Mouse (Mus musculus) midbrain, embryonic 16.5 days (tissue): ENCODE data around the gene P2ry6. TPM values are rescaled to one million over a fixed set of nuclear protein-coding genes. Genes with fewer than 3 reads are reported as not detected.

Experiments
- ATAC-seq: fragments of 200-750 bp; cut with Nextera tagmentation; 2 replicates; pipeline ENCODE4 v1.8.0; 2017; ENCODE audit warnings: moderate TSS enrichment
- H3K27ac ChIP-seq: fragments of 300-500 bp; sonication (generic); 2 replicates; pipeline ENCODE4 v1.5.1; 2014; ENCODE audit warnings: mild to moderate bottlenecking, low read length, mixed read lengths
- H3K27me3 ChIP-seq: fragments of 300-500 bp; sonication (generic); 2 replicates; pipeline ENCODE4 v1.6.1; 2014; ENCODE audit warnings: low read depth, low read length, mixed read lengths; ENCODE audit not compliant: control insufficient read depth, insufficient read depth
- H3K36me3 ChIP-seq: fragments of 300-500 bp; sonication (generic); 2 replicates; pipeline ENCODE4 v1.6.1; 2014; ENCODE audit warnings: mild to moderate bottlenecking, low read length, moderate library complexity, mixed read lengths; ENCODE audit not compliant: control insufficient read depth, insufficient read depth
- H3K4me1 ChIP-seq: fragments of 300-500 bp; sonication (generic); 2 replicates; pipeline ENCODE4 v1.6.1; 2014; ENCODE audit warnings: mild to moderate bottlenecking, low read length, mixed read lengths; ENCODE audit not compliant: control insufficient read depth, insufficient read depth
- H3K4me2 ChIP-seq: fragments of 300-500 bp; sonication (generic); 2 replicates; pipeline ENCODE4 v1.6.1; 2014; ENCODE audit warnings: mild to moderate bottlenecking, low read length, mixed read lengths
- H3K4me3 ChIP-seq: fragments of 300-500 bp; sonication (generic); 2 replicates; pipeline ENCODE4 v1.5.1; 2014; ENCODE audit warnings: low read depth, mild to moderate bottlenecking, low read length, moderate library complexity, mixed read lengths
- H3K9ac ChIP-seq: fragments of 300-500 bp; sonication (generic); 2 replicates; pipeline ENCODE4 v1.6.1; 2014; ENCODE audit warnings: low read depth, low read length, mixed read lengths
- H3K9me3 ChIP-seq: fragments of 300-500 bp; sonication (generic); replicated peaks from 2 replicates; pipeline ENCODE4 v1.6.1; 2014; ENCODE audit warnings: mild to moderate bottlenecking, low read length, mixed read lengths; ENCODE audit not compliant: control insufficient read depth, poor library complexity, severe bottlenecking
- WGBS: fragments of 180-500 bp; shearing (Covaris S2); extraction: QIAGEN DNeasy Blood & Tissue Kit; methylation state at CpG from one replicate; pipeline ENCODE4 v1.1.7; 2014; 5-methylcytosine and 5-hydroxymethylcytosine counted together
- polyA plus RNA-seq: library from polyadenylated mRNA; unstranded; fragments of >200 nt; fragmentation: Nextera tagmentation; extraction: Ambion mirVana; gene quantifications from 2 replicates; pipeline ENCODE4 v1.2.1, GENCODE M21; 2015

P2ry6 gene
- polyA plus RNA-seq, 1 experiment from 2014 or later, result 3.0 TPM

DNA sequence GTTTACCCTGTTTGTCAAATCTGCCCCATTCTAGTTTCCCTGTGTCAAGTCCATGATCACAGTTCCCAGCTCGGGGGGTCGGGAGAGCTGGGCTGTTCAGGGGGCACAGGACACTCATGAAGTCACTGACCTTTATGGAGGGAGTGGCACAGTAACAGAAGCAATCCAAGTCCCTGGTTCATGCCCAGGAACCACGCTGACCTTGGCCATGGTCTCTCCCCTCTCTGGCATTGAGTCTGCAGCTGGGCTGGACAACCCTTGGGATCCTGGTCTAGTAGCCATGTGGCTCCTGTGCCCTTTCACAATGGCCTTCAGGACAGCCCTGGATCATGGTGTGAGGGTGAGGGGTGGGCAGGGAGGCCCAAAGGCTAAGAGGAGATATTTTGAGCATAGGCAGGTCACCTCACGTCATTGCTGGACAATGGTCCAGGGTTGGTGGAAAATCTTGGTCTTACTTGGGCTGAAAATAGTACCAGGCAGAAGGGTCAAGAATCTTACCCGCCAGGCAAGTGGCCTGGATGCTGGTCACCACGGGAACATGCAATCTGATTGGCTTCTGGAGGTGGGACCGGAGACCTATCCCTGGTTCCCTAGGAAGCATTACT, 20.9 kb upstream of the P2ry6 start:
- Histone ChIP-seq H3K27me3 (no peaks in the 10 kb centered on the region), H3K9me3 (no peaks in the 10 kb centered on the region), H3K4me1 (no peaks in the 10 kb centered on the region), H3K4me3 (no peak overlapping the region), H3K36me3 (no peaks in the 10 kb centered on the region), H3K9ac (no peak overlapping the region), H3K4me2 (no peak overlapping the region), H3K27ac (no peak overlapping the region)
- WGBS, result 86% methylated on average over 7 of the region's 7 CpGs
- ATAC-seq, result no peak

DNA sequence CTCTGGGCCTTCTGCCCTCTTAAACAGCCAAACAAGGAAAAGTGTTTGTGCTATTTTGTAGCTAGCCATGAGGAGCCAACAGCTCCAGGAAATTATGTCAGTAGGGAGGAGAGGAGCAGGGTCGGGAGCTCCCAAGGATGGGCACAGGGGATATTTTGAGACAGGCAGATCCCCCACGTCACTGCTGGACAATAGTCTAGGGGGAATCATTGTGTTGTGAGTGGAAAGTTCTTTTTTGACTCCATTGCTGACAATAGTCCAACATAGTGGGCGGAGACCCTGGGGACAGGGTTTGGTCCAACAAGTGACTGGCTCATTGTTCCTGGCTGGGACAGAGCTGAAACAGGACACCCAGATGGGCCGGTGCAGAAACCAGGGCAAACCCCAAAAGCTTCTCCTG, 18.7 kb upstream of the P2ry6 start:
- Histone ChIP-seq H3K9ac (no peak overlapping the region), H3K4me2 (no peak overlapping the region), H3K36me3 (no peaks in the 10 kb centered on the region), H3K4me3 (no peak overlapping the region), H3K27me3 (no peaks in the 10 kb centered on the region), H3K4me1 (no peaks in the 10 kb centered on the region), H3K9me3 (no peaks in the 10 kb centered on the region), H3K27ac (no peak overlapping the region)
- no peak for ATAC-seq
- WGBS, result 44% methylated on average over 4 of the region's 4 CpGs

DNA sequence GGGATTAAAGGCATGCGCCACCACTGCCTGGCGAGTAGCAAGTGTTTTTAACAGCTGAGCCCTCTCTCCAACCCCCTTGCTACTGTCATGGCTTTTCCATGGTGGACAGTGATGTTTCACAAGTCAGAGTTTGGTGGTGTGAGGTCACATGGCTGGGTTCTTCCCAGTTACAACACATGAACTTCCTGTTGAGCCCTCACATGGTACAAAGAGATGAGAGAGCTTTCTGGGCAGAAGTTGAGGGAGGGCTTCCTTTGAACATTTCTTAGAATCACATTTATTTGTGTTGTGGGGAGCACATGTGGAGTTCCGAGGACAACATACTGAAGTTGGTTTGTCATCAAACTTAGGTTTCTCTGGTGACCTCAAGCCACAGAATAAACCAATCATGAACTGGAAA, 17.5 kb upstream of the P2ry6 start:
- Histone ChIP-seq H3K27ac (no peak overlapping the region), H3K4me1 (no peaks in the 10 kb centered on the region), H3K27me3 (no peaks in the 10 kb centered on the region), H3K4me2 (no peak overlapping the region), H3K9ac (no peak overlapping the region), H3K4me3 (no peak overlapping the region), H3K9me3 (no peaks in the 10 kb centered on the region), H3K36me3 (no peaks in the 10 kb centered on the region)
- ATAC-seq, result no peak
- WGBS, result 93% methylated on average over 3 of the region's 3 CpGs

DNA sequence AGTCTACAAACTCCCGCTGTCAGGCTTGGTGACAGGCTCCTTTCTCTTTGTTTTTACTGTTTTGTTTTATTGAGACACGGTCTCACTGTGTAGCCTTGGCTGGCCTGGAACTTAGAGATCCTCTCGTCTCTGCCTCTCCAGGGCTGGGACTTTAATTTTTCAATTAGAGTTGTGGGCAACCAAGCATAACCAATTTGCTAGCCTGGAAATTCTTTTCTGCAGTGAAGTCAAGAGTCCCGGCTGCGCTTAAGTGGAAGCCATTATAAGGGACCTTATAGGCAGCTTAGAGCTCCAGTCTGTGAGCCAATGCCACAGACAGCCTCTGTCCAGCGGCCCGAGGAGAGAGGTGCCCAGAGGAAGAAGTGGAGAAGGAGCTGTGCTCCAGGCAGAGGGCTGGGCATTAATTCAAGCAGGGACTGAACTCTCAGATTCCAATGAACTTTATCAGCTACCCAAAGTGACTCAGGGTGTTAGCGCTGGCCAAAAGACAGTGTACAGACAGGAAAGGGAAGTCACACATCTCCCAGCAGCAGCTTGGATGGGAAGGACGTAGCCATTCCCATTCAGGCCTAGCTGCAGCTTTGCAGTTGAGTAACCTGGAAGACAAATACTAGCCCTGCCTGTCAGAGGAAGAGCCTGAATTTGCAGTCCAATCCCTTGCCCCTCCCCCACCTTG, 16.3 kb upstream of the P2ry6 start:
- Histone ChIP-seq H3K27ac (no peak overlapping the region), H3K27me3 (no peaks in the 10 kb centered on the region), H3K36me3 (no peaks in the 10 kb centered on the region), H3K9ac (no peak overlapping the region), H3K4me2 (no peak overlapping the region), H3K4me1 (no peaks in the 10 kb centered on the region), H3K9me3 (no peaks in the 10 kb centered on the region), H3K4me3 (no peak overlapping the region)
- WGBS, result 33% methylated on average over 9 of the region's 9 CpGs
- no peak for ATAC-seq

DNA sequence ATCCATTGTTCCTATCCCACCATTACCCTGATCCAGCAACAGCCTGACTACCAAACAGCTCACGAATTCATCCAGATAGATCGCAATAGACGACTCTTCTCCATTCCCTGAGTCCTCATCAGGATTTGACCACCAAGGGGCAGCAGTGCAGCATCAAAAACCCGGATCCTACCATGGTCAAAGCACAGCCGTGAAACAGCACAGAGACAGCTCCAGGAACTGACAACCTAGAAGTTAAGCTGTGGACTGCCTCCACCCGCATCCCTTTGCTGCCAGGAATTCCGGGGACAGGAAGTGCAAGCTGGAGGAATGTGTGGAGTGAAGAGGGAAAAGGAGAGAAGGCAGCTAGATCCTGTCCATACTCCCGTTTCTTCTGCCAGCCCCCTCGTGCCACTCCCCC, 13.6 kb upstream of the P2ry6 start:
- no peak overlapping the region for H3K4me2 ChIP-seq
- peak; percentile 70; the same call in 1 of the 2 replicates for ATAC-seq
- H3K27ac ChIP-seq, result no peak overlapping the region
- no peaks in the 10 kb centered on the region for H3K9me3 ChIP-seq
- no peak overlapping the region for H3K9ac ChIP-seq
- H3K4me3 ChIP-seq, result no peak overlapping the region
- no peaks in the 10 kb centered on the region for H3K27me3 ChIP-seq
- 25% methylated on average over 9 of the region's 9 CpGs for WGBS
- H3K36me3 ChIP-seq, result no peaks in the 10 kb centered on the region
- peaks cover 3% of the 10 kb centered on the region; the same call in 1 of the 2 replicates for H3K4me1 ChIP-seq

DNA sequence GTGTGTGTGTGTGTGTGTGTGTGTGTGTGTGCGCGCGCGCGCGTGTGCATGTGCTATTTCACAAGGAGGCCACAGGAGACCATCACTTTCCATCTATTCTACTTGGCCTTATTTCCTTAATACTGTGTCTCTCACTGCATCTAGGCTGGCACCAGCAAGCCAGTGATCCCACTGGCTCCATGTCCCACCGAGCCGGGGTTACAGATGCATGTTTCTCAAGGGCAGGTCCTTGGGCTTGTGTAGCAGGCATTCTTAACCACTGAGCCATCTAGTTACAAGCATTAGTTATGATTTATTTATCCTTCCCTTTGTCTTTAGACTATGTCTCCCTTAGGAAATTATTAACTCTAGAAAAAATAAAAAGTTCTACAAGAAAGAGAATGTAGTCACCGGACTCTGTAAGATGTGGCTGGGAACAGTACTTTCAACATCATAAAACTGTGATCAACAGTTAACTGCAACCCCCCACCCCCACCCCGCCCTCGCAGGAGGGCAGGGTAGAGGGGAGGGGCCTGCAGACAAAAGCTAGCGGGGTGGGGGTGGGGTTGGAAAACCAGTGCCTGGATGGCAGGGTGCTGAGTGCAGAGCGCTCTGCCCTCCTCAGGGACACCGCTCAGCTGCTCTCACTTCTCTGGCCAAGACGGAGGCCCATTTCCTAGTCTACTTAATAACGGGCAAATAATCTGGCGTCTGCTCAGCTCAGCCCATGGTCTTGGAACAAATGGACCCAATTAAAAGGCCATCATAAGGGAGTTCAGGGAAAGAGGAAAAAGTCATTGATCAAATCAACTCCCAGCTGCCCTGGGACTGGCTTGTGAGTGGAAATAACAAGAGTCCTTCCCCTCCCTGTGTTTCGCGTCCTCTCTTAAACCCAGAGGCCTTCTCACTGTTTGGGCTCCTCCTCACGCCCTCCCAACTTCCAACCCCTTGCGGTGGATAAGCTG, 10.3 kb upstream of the P2ry6 start:
- ATAC-seq, result no peak
- no peak overlapping the region for H3K4me2 ChIP-seq

DNA sequence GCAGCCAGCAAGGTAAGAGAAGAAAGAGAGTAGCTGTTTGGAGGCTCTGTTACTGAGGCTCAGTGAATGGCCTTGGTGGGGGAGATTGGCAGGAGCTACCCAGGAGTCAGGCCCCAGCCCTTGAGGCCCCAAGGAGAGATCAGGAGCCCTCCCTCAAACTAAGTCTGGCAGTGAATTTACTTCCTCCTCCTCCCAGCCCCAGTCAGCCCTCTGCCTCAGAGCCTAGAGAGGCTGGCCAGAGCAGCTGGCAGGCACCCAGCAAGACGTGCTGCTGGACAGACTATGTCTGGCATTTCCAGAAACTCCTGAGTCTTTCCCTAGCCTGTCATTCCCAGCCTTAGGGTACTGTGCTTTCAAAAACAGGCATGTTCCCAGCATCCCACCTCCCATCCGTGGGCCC, 4.7 kb upstream of the P2ry6 start:
- no peak for ATAC-seq
- 50% methylated on average over 2 of the region's 2 CpGs for WGBS
- no peak overlapping the region for H3K4me3 ChIP-seq

More for the DNA sequence above, 10.3 kb upstream of the P2ry6 start:
- Histone ChIP-seq H3K27me3 (no peaks in the 10 kb centered on the region), H3K4me3 (no peak overlapping the region), H3K9me3 (no peaks in the 10 kb centered on the region), H3K4me1 (peaks cover 3% of the 10 kb centered on the region; the same call in 1 of the 2 replicates), H3K27ac (no peak overlapping the region), H3K9ac (no peak overlapping the region), H3K36me3 (no peaks in the 10 kb centered on the region)
- 35% methylated on average over 21 of the region's 21 CpGs for WGBS

DNA sequence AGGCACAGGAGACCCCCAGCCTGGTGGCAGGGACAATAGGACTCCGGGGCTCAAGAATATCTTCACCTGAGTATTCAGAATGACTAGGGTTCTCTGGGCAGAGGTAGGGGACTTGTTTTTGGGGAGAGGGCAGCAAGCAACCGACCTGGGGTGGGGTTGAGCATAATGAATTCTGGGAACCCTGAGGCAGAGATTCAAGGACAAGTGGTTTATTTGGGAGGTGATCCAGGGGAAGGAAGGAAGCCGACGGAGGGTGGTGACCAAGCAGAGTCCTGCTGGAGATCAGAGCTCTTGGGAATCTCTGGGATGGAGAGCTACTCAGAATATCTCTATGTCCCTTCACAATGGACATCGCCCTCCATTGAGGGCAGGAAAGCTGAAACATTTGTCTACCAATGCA, 3.7 kb upstream of the P2ry6 start:
- peaks cover 8% of the 10 kb centered on the region; the same call in 1 of the 2 replicates for H3K4me1 ChIP-seq
- ATAC-seq, result no peak
- H3K4me3 ChIP-seq, result no peak overlapping the region
- H3K4me2 ChIP-seq, result no peak overlapping the region
- H3K9me3 ChIP-seq, result no peaks in the 10 kb centered on the region
- WGBS, result 80% methylated on average over 5 of the region's 5 CpGs
- no peak overlapping the region for H3K9ac ChIP-seq
- no peak overlapping the region for H3K27ac ChIP-seq
- H3K27me3 ChIP-seq, result peaks cover 13% of the 10 kb centered on the region
- no peaks in the 10 kb centered on the region for H3K36me3 ChIP-seq

More for the DNA sequence above, 4.7 kb upstream of the P2ry6 start:
- H3K4me1 ChIP-seq, result peaks cover 5% of the 10 kb centered on the region; the same call in 1 of the 2 replicates
- H3K36me3 ChIP-seq, result no peaks in the 10 kb centered on the region
- no peak overlapping the region for H3K9ac ChIP-seq
- H3K9me3 ChIP-seq, result no peaks in the 10 kb centered on the region
- no peak overlapping the region for H3K27ac ChIP-seq
- peaks cover 5% of the 10 kb centered on the region for H3K27me3 ChIP-seq
- H3K4me2 ChIP-seq, result no peak overlapping the region
